Mouse (Mus musculus) colon, adult 2 months (tissue): Measurements from ENCODE around the gene Plscr1. TPM values are rescaled to one million over a fixed set of nuclear protein-coding genes. Genes with fewer than 3 reads are reported as not detected.

Experiments used
- polyA plus RNA-seq: library from polyadenylated mRNA; depleted of rRNA; stranded (reverse); fragments of >200 nt; gene quantifications from 2 replicates; pipeline ENCODE4 v1.2.3, GENCODE M21; 2012; rRNA removed

The Plscr1 gene
- 66.0 and 81.3 TPM in 2 replicates for polyA plus RNA-seq

GRCm38 (mm10) chr9:92249447-92249852 lies at the start of gene Plscr1:
Plscr1 (plus strand) TSS chr9:92249750.

GRCm38 (mm10) chr9:92275486-92276207 lies 26.1 kb downstream of the Plscr1 start, which contains the start of gene Plscr2:
Plscr2 (plus strand) TSS chr9:92275602.

GRCm38 (mm10) chr9:92309077-92309476 lies 59.5 kb downstream of the Plscr1 start, which contains the start of gene 1700057G04Rik:
1700057G04Rik (plus strand) TSS chr9:92309377.

Other genes starting within 250 kb of the Plscr1 start
- gene Plscr5, start 56.8 kb upstream of the Plscr1 start, polyA plus RNA-seq: not detected in 2 replicates
- 1.6 and 1.9 TPM in 2 replicates for gene Plscr2, start 25.9 kb downstream of the Plscr1 start, polyA plus RNA-seq
- gene 1700057G04Rik, start 59.6 kb downstream of the Plscr1 start, polyA plus RNA-seq: not detected in 2 replicates
- 5.3 and 6.2 TPM in 2 replicates for gene Plscr4, start 207.6 kb downstream of the Plscr1 start, polyA plus RNA-seq